In the genomic region with DNA sequence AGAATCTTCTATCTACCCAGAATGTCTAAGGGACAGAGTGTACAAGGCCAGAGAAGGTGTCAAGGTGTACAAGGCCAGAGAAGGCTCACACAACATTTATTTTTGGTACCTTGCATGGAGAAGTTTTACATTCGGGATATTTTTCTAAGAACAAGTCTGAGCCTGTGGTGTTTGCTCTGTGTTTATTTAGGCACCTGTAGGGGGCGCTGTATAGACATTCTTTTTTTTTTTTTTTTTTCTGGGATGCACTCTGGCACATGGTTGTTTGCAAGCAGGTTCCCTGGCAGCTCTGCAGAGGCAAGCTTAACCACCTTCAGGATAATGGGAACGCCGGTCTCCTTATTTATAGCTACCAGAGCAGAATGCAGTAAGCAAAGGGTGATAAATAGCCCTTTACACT, we compare ENCODE assay signal across 17 mouse cellular contexts.
DNase-seq lines count a peak whose midpoint lies in the region; ATAC-seq and TF ChIP-seq lines count a peak whose summit lies in the region.
"Had no signal": no experiment of that assay in that cellular context is flagged by ENCODE, and none has a peak within 500 bp of the region (broad histone marks: within the 10 kb centered on the region; RNA-seq: fewer than 3 reads in every experiment).

No protein-coding gene starts in this region.

- no peaks in the 10 kb centered on the region for H3K27me3 ChIP-seq in heart, adult 2 months (ENCODE audit: control insufficient read depth, insufficient read depth, low read length)
- H3K27me3 ChIP-seq in lung, embryonic 15.5 days = no peaks in the 10 kb centered on the region
- H3K27me3 ChIP-seq in hindbrain, postnatal 0 days (ENCODE audit: insufficient read depth, low read length) = no peaks in the 10 kb centered on the region
- H3K27me3 ChIP-seq: forebrain, embryonic 13.5 days had no signal

- TF ChIP-seq POLR2A in heart, adult 2 months (IDR thresholded peaks at IDR 0.05; ENCODE audit: insufficient read depth, low read depth, low read length) = no peak

- no peak overlapping the region for H3K4me2 ChIP-seq in lung, embryonic 15.5 days
- no peak overlapping the region for H3K4me2 ChIP-seq in hindbrain, postnatal 0 days (ENCODE audit: low read depth, low read length)
- H3K4me2 ChIP-seq: forebrain, embryonic 13.5 days; limb, embryonic 12.5 days had no signal

- H3K9ac ChIP-seq in heart, adult 2 months (ENCODE audit: low read depth, low read length) = no peak overlapping the region
- no peak overlapping the region for H3K9ac ChIP-seq in lung, embryonic 15.5 days
- H3K9ac ChIP-seq in hindbrain, postnatal 0 days (replicated peaks; ENCODE audit: low read length) = no peak overlapping the region
- H3K9ac ChIP-seq: forebrain, embryonic 13.5 days; limb, embryonic 12.5 days had no signal

- WGBS in heart, adult 2 months = 70% methylated on average over 4 of the region's 4 CpGs
- WGBS in lung, embryonic 15.5 days = 57% methylated on average over 4 of the region's 4 CpGs
- 56% methylated on average over 4 of the region's 4 CpGs for WGBS in hindbrain, postnatal 0 days

- no peak overlapping the region for H3K27ac ChIP-seq in heart, adult 2 months
- no peak overlapping the region for H3K27ac ChIP-seq in lung, embryonic 15.5 days
- no peak overlapping the region for H3K27ac ChIP-seq in hindbrain, postnatal 0 days
- H3K27ac ChIP-seq: forebrain, embryonic 13.5 days; heart, embryonic 10.5 days; limb, embryonic 12.5 days had no signal

- no peaks in the 10 kb centered on the region for H3K9me3 ChIP-seq in lung, embryonic 15.5 days
- H3K9me3 ChIP-seq in hindbrain, postnatal 0 days (ENCODE audit: low read length) = no peaks in the 10 kb centered on the region
- H3K9me3 ChIP-seq: forebrain, embryonic 13.5 days; heart, embryonic 10.5 days; limb, embryonic 12.5 days had no signal

- ATAC-seq in lung, embryonic 15.5 days (ENCODE audit: borderline replicate concordance, extremely low read depth, low FRiP score, low TSS enrichment) = peak; percentile 6; the same call in 1 of the 2 replicates
- ATAC-seq in hindbrain, postnatal 0 days = no peak
- ATAC-seq: activated CD4-positive, CD25-positive, alpha-beta regulatory T cell, adult 4 months; forebrain, embryonic 13.5 days had no signal

- intact Hi-C loops in heart, adult 2 months (cut with DNase I) = no loop called here

- DNase-seq in heart, adult 2 months = no peak
- no peak for DNase-seq in heart, adult 18-20 months
- DNase-seq in lung, postnatal 10 days = no peak
- peak; percentile 12 for DNase-seq in ES-CJ7 (ENCODE audit: low read depth, low spot score)
- DNase-seq in hindbrain, postnatal 0 days (ENCODE audit: low spot score) = peak; percentile 40
- no peak for DNase-seq in gastrocnemius, postnatal 10 days
- DNase-seq in spleen, postnatal 36 days (ENCODE audit: low spot score in 2 of 2) = no peak
- DNase-seq: adrenal gland, postnatal 25 days; B cell, adult 2 months; cerebellum, adult 9-11 months; embryo, embryonic 11 days; kidney, adult 2 months had no signal

- peaks cover 2% of the 10 kb centered on the region; the same call in 1 of the 2 replicates for H3K36me3 ChIP-seq in heart, adult 2 months (ENCODE audit: control insufficient read depth, insufficient read depth, low read length)
- no peaks in the 10 kb centered on the region for H3K36me3 ChIP-seq in lung, embryonic 15.5 days
- no peaks in the 10 kb centered on the region for H3K36me3 ChIP-seq in hindbrain, postnatal 0 days (ENCODE audit: insufficient read depth, low read length)
- H3K36me3 ChIP-seq: heart, embryonic 10.5 days; limb, embryonic 12.5 days had no signal

- no peak for TF ChIP-seq EP300 in heart, adult 2 months (IDR thresholded peaks at IDR 0.05; ENCODE audit: insufficient read depth, low read depth, low read length)

- H3K4me1 ChIP-seq in heart, adult 2 months (ENCODE audit: control insufficient read depth, insufficient read depth, low read length) = peaks cover 5% of the 10 kb centered on the region
- peaks cover 8% of the 10 kb centered on the region for H3K4me1 ChIP-seq in lung, embryonic 15.5 days
- 0 out of 2 replicates have a peak, but pooled peaks cover 1% of the 10 kb centered on the region for H3K4me1 ChIP-seq in hindbrain, postnatal 0 days (ENCODE audit: insufficient read depth, low read length)
- H3K4me1 ChIP-seq: limb, embryonic 12.5 days had no signal

- TF ChIP-seq CTCF in heart, adult 2 months (IDR thresholded peaks at IDR 0.05) = peak; percentile 41
- peak; percentile 45 for TF ChIP-seq CTCF in hindbrain, postnatal 0 days (IDR thresholded peaks at IDR 0.05; ENCODE audit: low read depth)

- H3K79me2 ChIP-seq in heart, adult 2 months (replicated peaks; ENCODE audit: control insufficient read depth, insufficient read depth, low read length) = no peaks in the 10 kb centered on the region

- H3K4me3 ChIP-seq in heart, adult 2 months = no peak overlapping the region
- H3K4me3 ChIP-seq in lung, embryonic 15.5 days = no peak overlapping the region
- no peak overlapping the region for H3K4me3 ChIP-seq in hindbrain, postnatal 0 days (ENCODE audit: low read length)
- H3K4me3 ChIP-seq: forebrain, embryonic 13.5 days; heart, embryonic 10.5 days; limb, embryonic 12.5 days had no signal

Comparison
In these comparisons a context has a peak if more than half of its experiments do, and no peak if none do; other contexts are left out.
1. DNase-seq: peak in ES-CJ7 (single experiment) and hindbrain, postnatal 0 days (single experiment); none in heart, adult 2 months (0 of 2), heart, adult 18-20 months (0 of 2), lung, postnatal 10 days (single experiment), gastrocnemius, postnatal 10 days (single experiment) and spleen, postnatal 36 days (0 of 2).